Mouse (Mus musculus) urinary bladder, postnatal 4 days (tissue): ENCODE data around the gene Akr1b10.
"Not testable (repeated sequence)": the region's sequence is repeated elsewhere in the genome, so short reads cannot be mapped to it uniquely, and the experiment has no call there.

Experiments used
- DNase-seq, 2 experiments: peaks; one replicate each; pipeline ENCODE4 v3.0.0; 2021 to 2022; ENCODE audit warnings: low spot score in 2 of 2

Gene Akr1b10

DNA sequence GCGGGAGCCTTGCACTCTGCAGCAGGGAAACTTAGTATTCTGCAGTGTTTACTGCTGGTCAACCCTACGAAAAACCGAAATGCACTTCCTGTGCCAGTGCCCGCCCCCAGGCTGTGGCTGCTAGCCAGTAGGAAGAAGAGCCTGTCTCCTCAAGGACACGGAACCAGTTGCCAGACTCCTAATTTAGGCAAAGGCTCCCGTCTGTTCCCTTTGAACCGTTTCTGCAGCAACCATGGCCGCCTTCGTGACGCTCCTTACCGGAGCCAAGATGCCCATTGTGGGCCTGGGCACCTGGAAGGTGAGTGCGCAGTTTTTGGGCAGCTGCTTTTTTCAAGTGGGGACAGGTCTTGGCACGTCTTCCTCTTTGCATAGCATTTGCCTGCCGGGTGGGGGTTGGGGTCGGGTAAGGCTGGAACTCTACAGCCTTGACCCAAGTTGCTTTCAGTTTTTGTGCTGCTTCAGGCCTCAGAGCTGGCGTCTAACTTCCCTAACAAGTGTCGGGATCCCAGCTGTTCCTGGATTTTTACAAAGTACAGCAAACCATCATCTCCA is at the start of gene Akr1b10:
Gene Akr1b10 (plus strand): TSS at position 109 of the 552 bp plus-strand sequence.
- peak; percentile 73 to 82 for DNase-seq

DNA sequence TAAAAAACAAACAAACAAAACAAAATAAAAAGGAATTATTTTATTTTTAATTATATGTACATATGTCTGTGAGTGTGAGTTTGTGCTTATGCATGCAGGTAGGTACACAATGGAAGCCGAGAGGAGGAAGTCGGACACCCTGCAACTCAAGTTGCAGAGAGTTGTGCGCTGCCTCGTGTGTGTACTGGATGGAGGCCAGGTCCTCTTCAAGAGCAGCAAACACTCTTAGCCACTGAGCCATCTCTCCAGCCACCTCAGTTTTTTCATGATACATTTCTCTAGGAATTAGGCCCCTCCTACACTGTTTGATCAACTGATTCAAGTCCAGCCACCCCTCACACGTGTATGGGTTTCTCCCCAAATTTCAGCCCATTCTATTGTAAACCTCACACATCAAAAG is 49.3 kb upstream of the Akr1b10 start:
- DNase-seq: no peak

DNA sequence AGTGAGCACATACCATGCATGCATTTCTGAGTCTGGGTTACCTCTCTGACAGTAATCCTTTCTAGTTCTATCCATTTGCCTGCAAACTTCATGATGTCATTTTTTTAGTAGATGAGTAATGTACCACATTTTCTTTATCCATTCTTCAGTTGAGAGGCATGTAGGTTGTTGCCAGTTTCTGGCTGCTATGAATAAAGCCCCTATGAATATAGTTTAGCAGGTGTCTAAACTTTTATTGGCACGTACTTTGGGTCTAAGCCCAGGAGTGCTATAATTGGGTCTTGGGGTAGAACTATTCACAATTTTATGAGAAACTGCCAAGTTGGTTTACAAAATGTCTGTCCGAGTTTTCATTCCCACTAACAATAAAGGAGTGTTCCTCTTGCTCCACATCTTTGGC is 46.2 kb upstream of the Akr1b10 start:
- no peak for DNase-seq

DNA sequence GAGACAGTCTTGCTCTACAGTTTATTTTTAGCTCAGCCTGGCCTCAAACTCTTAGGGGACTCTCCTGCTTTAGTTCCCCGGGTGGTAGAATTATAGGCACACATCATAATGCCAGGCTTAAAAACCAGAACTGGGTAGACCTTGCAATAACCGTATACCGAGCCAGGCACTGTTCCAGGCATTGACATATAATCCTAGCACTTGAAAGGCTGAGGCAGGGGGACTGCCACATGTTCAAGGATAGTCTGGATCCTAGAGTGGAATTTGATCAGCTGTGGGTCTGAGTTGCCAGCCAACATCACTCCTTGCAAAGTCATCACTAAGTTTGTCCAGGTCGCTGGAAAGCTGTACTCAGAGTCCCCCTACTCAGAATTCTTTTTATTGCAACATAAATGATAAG is 42.0 kb upstream of the Akr1b10 start:
- DNase-seq: no peak

DNA sequence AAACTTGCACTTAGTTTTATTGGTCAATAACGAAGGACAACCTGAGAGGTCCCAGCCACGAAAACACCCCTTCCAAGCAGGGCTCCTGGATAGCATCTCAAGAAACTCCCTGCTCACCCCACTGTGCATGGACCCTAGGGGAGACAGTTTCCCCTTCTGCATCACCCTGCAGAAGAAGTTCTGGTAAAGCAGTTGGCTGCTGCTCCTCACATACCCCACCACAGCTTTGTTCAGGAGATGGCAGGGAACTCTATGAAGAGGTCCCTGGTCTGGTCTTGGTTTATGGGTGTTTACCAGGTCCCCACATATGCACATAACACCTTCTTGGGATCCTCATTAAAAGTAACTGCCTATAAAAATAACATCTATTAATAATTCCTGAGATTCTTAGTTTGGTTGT is 41.5 kb upstream of the Akr1b10 start:
- no peak for DNase-seq

GRCm38 (mm10) chr6:34343426-34343825 is 40.6 kb upstream of the Akr1b10 start:
- no peak for DNase-seq

- DNase-seq: no peak
Measured at GRCm38 (mm10) chr6:34344135-34344850, 39.7 kb upstream of the Akr1b10 start.

DNA sequence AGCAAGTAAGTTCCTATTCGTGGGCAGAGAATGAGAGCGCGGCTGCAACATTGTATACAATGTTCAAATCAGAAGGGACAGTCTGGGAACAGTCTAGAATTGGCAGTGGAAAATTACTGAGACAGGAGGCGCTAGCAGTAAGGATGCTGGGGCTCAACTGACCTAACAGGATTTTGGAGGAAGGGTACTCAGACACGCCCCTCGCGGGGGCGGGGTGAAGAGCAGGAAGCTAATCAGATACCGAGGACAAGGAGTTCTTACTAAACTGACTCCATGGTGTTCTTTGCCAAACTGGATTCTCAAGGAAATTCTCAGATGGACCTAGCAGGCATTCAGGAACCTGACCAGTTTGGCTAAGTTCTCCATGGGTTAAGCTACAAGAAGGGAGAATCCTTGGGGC is 39.1 kb upstream of the Akr1b10 start:
- DNase-seq: peak in 1 of 2 experiments; percentile 44

DNA sequence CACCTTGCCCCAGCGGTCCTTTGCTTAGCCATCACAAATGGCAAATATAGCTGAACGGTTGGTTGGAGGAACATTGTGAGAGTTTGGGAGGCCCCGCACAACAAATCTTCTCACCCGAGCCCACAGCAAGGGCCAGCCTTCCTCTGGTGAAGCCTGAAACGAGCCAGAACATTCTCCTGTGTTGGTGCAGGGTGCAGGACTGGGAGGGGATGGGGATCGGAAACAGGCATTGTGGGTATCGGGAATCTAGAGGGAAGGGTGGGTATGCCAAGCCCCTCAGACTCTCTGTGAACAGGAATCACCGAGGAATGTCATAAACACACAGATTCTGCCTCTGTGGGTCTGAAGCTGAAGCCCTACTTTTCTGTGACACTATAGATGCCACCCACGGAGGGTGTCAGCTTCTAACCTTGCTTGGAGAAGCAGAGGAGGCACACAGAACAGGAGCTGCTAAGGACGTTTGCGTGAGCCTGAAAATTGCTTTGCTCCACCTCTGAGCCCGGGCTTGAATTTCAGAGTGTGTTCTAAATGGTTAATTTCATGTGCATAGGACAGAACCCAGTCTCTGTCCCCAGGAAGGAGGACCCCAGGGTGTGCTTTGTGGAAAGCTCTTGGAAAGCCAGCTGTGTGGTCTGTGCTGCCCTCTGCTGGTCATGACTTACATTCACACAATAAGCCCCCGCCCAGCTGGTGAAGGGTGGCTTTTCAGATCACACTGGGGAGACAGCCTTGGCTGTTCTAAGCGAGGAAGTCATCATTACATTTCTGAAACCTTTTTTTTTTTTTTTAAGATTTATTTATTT is 37.7 kb upstream of the Akr1b10 start:
- peak; percentile 61 to 76 for DNase-seq

- DNase-seq: no peak
Measured at GRCm38 (mm10) chr6:34350037-34350699, 33.9 kb upstream of the Akr1b10 start.

DNA sequence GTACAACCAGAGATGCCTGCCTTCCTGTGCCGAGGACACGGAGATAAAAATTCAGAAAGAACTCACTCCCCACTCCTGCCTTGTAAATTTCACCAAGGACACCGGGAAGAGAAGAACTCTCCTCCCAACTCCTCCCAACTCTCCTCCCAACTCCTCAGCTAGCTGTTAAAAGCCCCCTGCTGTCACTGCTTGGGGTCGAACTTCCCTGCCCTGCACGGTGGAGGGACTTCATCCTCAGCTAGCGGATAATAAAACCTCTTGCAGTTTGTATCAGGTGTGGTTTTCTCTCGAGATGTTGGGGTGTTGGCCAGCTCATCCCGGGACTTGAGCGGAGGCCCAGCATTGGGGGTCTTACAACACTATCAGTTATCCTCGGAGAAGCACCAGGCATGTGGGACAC is 32.5 kb upstream of the Akr1b10 start:
- not testable (repeated sequence) for DNase-seq

DNA sequence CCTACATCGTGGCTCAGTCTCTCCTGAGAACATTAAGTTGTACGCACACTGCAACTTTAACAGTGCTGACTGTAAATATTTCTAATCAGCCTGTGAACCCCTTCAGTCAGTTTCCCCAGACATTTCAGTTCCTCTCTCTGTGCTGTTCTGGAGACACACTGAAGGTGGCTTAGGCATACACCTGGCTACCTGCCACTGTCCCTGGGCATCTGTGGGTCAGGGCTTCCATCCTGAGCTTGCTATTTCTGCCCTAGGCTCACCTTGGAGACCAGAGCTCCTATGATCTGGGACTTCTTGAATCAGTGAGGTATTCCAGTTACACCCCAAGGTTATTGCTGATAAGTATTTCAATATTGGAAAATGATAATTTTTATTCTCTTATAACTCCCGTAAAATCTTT is 31.6 kb upstream of the Akr1b10 start:
- DNase-seq: no peak

GRCm38 (mm10) chr6:34353658-34354353 is 30.2 kb upstream of the Akr1b10 start, which contains the start of gene Akr1b8:
Akr1b8 (plus strand) TSS chr6:34354119.
- peak in 1 of 2 experiments; percentile 26 for DNase-seq

GRCm38 (mm10) chr6:34354354-34355348 is 29.4 kb upstream of the Akr1b10 start:
- DNase-seq: no peak

DNA sequence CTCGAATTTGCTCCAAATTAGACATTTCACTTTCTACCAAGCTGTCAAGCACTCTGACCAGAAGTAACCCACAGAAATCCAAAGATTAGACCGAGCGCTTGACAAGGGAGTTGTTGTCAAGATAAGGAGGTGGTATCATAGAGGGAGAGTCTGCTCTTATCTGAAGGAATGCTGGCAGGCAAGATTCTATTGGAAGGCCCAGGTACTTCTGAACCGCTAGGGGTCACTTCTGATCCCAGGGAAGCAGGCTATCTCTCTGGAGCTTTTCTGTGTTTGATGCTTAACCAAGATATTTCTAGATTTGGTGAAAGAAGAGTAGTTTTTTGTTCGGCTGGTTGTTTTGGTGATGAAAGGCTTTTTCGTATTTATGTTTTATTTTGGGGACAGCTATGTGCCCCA is 28.7 kb upstream of the Akr1b10 start:
- no peak for DNase-seq

GRCm38 (mm10) chr6:34355841-34356240 is 28.2 kb upstream of the Akr1b10 start:
- no peak for DNase-seq

DNA sequence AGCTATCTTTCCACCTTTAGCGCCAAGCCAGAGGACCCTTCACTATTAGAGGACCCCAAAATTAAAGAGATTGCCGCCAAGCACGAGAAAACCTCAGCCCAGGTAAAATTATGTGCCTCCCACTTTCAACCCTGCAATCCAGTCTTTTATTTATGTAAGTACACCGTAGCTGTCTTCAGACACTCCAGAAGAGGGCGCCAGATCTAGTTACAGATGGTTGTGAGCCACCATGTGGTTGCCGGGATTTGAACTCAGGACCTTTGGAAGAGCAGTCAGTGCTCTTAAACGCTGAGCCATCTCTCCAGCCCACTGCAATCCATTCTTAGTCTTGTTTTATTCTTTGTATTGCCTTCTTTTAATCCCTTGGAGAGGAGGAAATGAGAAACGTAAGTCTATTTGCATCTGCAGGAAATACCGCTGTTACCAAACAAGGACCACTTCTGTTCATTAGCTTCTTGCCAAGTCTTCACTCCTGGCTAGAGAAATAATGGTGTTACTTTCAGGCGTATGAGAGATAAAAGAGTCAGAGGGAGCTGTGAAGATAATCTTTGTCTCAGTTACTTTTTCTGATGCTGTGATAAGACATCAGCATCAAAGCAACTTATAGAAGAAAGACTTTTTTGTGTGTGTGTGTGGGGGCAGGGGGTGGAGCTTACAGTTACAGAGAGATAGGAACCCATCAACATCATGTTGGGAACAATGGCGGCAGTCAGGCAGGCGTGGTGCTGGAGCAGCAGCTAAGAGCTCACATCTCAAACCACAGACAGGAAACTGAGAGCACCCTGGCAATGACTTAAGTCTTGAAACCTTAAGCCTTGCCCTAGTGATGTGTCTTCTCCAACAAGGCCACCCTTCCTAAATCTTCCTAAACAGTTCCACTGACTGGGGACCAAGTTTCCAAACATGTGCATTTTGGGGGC is 19.5 kb upstream of the Akr1b10 start:
- no peak for DNase-seq

DNA sequence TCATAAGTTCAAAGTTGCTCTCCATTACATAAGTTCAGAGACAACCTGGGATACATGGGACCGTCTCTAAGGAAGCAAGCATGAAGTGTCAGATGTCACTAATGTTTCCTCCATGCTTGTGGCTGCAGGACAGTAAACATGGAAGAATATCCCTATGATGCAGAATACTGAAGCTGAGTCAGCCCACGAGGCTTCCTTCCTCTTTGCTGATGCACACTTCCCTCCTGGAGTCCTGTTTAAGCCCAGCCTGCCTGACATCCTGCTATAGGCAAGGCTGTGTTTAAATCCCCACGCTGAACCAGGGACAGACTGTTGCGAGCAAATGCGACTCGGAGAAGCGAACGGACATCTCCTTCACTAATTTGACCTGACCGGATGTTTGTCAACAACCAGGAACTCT is 16.0 kb upstream of the Akr1b10 start:
- no peak for DNase-seq

DNA sequence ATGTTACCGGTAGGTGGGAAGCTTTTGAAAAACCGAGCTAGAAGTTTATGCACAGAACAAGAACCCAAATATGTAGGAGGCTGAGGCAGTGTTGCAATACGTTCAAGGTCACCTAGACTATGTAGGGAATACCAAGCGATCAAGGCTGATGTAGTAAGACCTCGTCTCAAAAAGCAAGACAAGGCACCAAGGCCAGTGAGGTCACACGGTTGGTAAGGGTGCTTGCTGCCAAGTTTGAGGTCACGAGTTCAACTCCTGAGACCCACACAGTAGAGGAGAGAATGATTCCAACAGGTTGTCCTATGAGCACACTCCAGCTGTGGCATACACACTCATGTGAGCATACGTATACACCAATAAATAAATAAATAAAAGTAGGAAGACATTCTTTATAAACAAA is 13.9 kb upstream of the Akr1b10 start:
- DNase-seq: no peak
